Mouse (Mus musculus) hindbrain, embryonic 12.5 days (tissue): ENCODE results near the gene Ssbp3. TPM values are rescaled to one million over a fixed set of nuclear protein-coding genes. Genes with fewer than 3 reads are reported as not detected.
A peak's percentile ranks its signal among the peaks of the same experiment; 100 is the strongest.

Source experiments
- ATAC-seq: fragments of 200-750 bp; cut with Nextera tagmentation; 2 replicates; pipeline ENCODE4 v1.8.0; 2017; ENCODE audit warnings: moderate TSS enrichment; ENCODE audit not compliant: low FRiP score
- H3K27ac ChIP-seq: fragments of 300-500 bp; sonication (generic); 2 replicates; pipeline ENCODE4 v1.5.1; 2016; ENCODE audit warnings: mild to moderate bottlenecking
- H3K27me3 ChIP-seq: fragments of 300-500 bp; sonication (generic); 2 replicates; pipeline ENCODE4 v1.6.1; 2016; ENCODE audit warnings: mild to moderate bottlenecking
- H3K36me3 ChIP-seq: fragments of 300-500 bp; sonication (generic); 2 replicates; pipeline ENCODE4 v1.6.1; 2016; ENCODE audit warnings: mild to moderate bottlenecking
- H3K4me1 ChIP-seq: fragments of 300-500 bp; sonication (generic); 2 replicates; pipeline ENCODE4 v1.6.1; 2016
- H3K4me2 ChIP-seq: fragments of 300-500 bp; sonication (generic); replicated peaks from 2 replicates; pipeline ENCODE4 v1.6.1; 2016; ENCODE audit warnings: mild to moderate bottlenecking
- H3K4me3 ChIP-seq: fragments of 300-500 bp; sonication (generic); 2 replicates; pipeline ENCODE4 v1.5.1; 2016; ENCODE audit warnings: mild to moderate bottlenecking
- H3K9ac ChIP-seq: fragments of 300-500 bp; sonication (generic); 2 replicates; pipeline ENCODE4 v1.6.1; 2016; ENCODE audit warnings: mild to moderate bottlenecking, moderate library complexity
- H3K9me3 ChIP-seq: fragments of 300-500 bp; sonication (generic); replicated peaks from 2 replicates; pipeline ENCODE4 v1.6.1; 2016; ENCODE audit warnings: mild to moderate bottlenecking
- WGBS: fragments of 180-500 bp; shearing (Covaris S2); methylation state at CpG from one replicate; pipeline ENCODE4 v1.1.7; 2016; 5-methylcytosine and 5-hydroxymethylcytosine counted together
- polyA plus RNA-seq: library from polyadenylated mRNA; unstranded; fragments of >200 nt; fragmentation: Nextera tagmentation; extraction: Ambion mirVana; gene quantifications from 2 replicates; pipeline ENCODE4 v1.2.1, GENCODE M21; 2016

The Ssbp3 gene
- polyA plus RNA-seq, 1 experiment from 2014 or later = 285 TPM

- WGBS = 61% methylated on average over 8 of the region's 8 CpGs
- H3K27me3 ChIP-seq = no peaks in the 10 kb centered on the region
- H3K27ac ChIP-seq = peak overlapping the region; percentile 24; the same call in 1 of the 2 replicates
- H3K4me2 ChIP-seq = no peak overlapping the region
- ATAC-seq = no peak
- H3K36me3 ChIP-seq = peaks cover 37% of the 10 kb centered on the region
- peaks cover 47% of the 10 kb centered on the region for H3K4me1 ChIP-seq
- H3K4me3 ChIP-seq = no peak overlapping the region
- H3K9ac ChIP-seq = no peak overlapping the region
- no peaks in the 10 kb centered on the region for H3K9me3 ChIP-seq
Measured at GRCm38 (mm10) chr4:107026451-107026850, 116.0 kb downstream of the Ssbp3 start.

- Histone ChIP-seq H3K4me2 (no peak overlapping the region), H3K36me3 (peaks cover 92% of the 10 kb centered on the region), H3K9ac (no peak overlapping the region), H3K9me3 (no peaks in the 10 kb centered on the region), H3K27me3 (no peaks in the 10 kb centered on the region), H3K4me1 (peaks cover 13% of the 10 kb centered on the region), H3K4me3 (no peak overlapping the region), H3K27ac (no peak overlapping the region)
- ATAC-seq = no peak
- 89% methylated on average over 4 of the region's 4 CpGs for WGBS
Measured at GRCm38 (mm10) chr4:107035689-107036088, 125.2 kb downstream of the Ssbp3 start.

GRCm38 (mm10) chr4:107036985-107037384 lies 126.5 kb downstream of the Ssbp3 start:
- 98% methylated on average over 2 of the region's 2 CpGs for WGBS
- Histone ChIP-seq H3K36me3 (peaks cover 92% of the 10 kb centered on the region), H3K9me3 (no peaks in the 10 kb centered on the region), H3K27me3 (no peaks in the 10 kb centered on the region), H3K27ac (no peak overlapping the region), H3K9ac (no peak overlapping the region), H3K4me2 (no peak overlapping the region), H3K4me1 (peaks cover 13% of the 10 kb centered on the region), H3K4me3 (no peak overlapping the region)
- no peak for ATAC-seq

GRCm38 (mm10) chr4:107038303-107038702 lies 127.8 kb downstream of the Ssbp3 start:
- H3K9ac ChIP-seq = no peak overlapping the region
- 85% methylated on average over 4 of the region's 4 CpGs for WGBS
- H3K36me3 ChIP-seq = peaks cover 91% of the 10 kb centered on the region
- H3K4me1 ChIP-seq = peaks cover 13% of the 10 kb centered on the region
- peak overlapping the region; percentile 62 for H3K27ac ChIP-seq
- no peaks in the 10 kb centered on the region for H3K27me3 ChIP-seq
- no peak overlapping the region for H3K4me3 ChIP-seq
- H3K9me3 ChIP-seq = no peaks in the 10 kb centered on the region
- H3K4me2 ChIP-seq = no peak overlapping the region
- ATAC-seq = no peak

- Histone ChIP-seq H3K27ac (peak overlapping the region; percentile 62), H3K36me3 (peaks cover 91% of the 10 kb centered on the region), H3K4me1 (peaks cover 13% of the 10 kb centered on the region), H3K4me3 (no peak overlapping the region), H3K4me2 (no peak overlapping the region), H3K9ac (no peak overlapping the region), H3K27me3 (no peaks in the 10 kb centered on the region), H3K9me3 (no peaks in the 10 kb centered on the region)
- ATAC-seq = peak; percentile 61
- WGBS = 58% methylated on average over 8 of the region's 8 CpGs
Measured at GRCm38 (mm10) chr4:107039270-107039669, 128.8 kb downstream of the Ssbp3 start.

GRCm38 (mm10) chr4:107042304-107042703 lies 131.8 kb downstream of the Ssbp3 start:
- no peak for ATAC-seq
- WGBS = 93% methylated on average over 6 of the region's 6 CpGs
- peaks cover 91% of the 10 kb centered on the region for H3K36me3 ChIP-seq

GRCm38 (mm10) chr4:107045188-107045587 lies 134.7 kb downstream of the Ssbp3 start:
- H3K4me2 ChIP-seq = no peak overlapping the region
- no peaks in the 10 kb centered on the region for H3K9me3 ChIP-seq
- no peak overlapping the region for H3K27ac ChIP-seq
- no peaks in the 10 kb centered on the region for H3K27me3 ChIP-seq
- ATAC-seq = no peak
- peaks cover 82% of the 10 kb centered on the region for H3K36me3 ChIP-seq
- no peaks in the 10 kb centered on the region for H3K4me1 ChIP-seq
- no peak overlapping the region for H3K4me3 ChIP-seq
- WGBS = 94% methylated on average over 13 of the region's 13 CpGs
- H3K9ac ChIP-seq = no peak overlapping the region

More at GRCm38 (mm10) chr4:107042304-107042703, 131.8 kb downstream of the Ssbp3 start:
- Histone ChIP-seq H3K4me1 (peaks cover 13% of the 10 kb centered on the region), H3K4me3 (no peak overlapping the region), H3K9me3 (no peaks in the 10 kb centered on the region), H3K27ac (no peak overlapping the region), H3K9ac (no peak overlapping the region), H3K27me3 (no peaks in the 10 kb centered on the region), H3K4me2 (no peak overlapping the region)

- no peaks in the 10 kb centered on the region for H3K4me1 ChIP-seq
- H3K9me3 ChIP-seq = no peaks in the 10 kb centered on the region
- no peak overlapping the region for H3K9ac ChIP-seq
- H3K27ac ChIP-seq = no peak overlapping the region
- H3K36me3 ChIP-seq = peaks cover 63% of the 10 kb centered on the region
- H3K4me3 ChIP-seq = no peak overlapping the region
- 90% methylated on average over 5 of the region's 5 CpGs for WGBS
- H3K27me3 ChIP-seq = no peaks in the 10 kb centered on the region
- no peak overlapping the region for H3K4me2 ChIP-seq
- no peak for ATAC-seq
Measured at GRCm38 (mm10) chr4:107047806-107048205, 137.3 kb downstream of the Ssbp3 start.

GRCm38 (mm10) chr4:107048568-107049162 lies 138.2 kb downstream of the Ssbp3 start:
- WGBS = 84% methylated on average over 11 of the region's 11 CpGs
- Histone ChIP-seq H3K4me1 (no peaks in the 10 kb centered on the region), H3K27ac (no peak overlapping the region), H3K9ac (no peak overlapping the region), H3K36me3 (peaks cover 59% of the 10 kb centered on the region), H3K27me3 (no peaks in the 10 kb centered on the region), H3K4me3 (no peak overlapping the region), H3K9me3 (no peaks in the 10 kb centered on the region), H3K4me2 (no peak overlapping the region)
- no peak for ATAC-seq

GRCm38 (mm10) chr4:107051889-107052288 lies 141.4 kb downstream of the Ssbp3 start:
- Histone ChIP-seq H3K9me3 (no peaks in the 10 kb centered on the region), H3K4me2 (no peak overlapping the region), H3K4me3 (no peak overlapping the region), H3K9ac (no peak overlapping the region), H3K27ac (no peak overlapping the region), H3K4me1 (no peaks in the 10 kb centered on the region; the same call in 1 of the 2 replicates), H3K27me3 (no peaks in the 10 kb centered on the region), H3K36me3 (peaks cover 44% of the 10 kb centered on the region)
- ATAC-seq = 0 out of 2 replicates have a peak, but pooled peaks have one; percentile 23
- 47% methylated on average over 4 of the region's 4 CpGs for WGBS

GRCm38 (mm10) chr4:107052962-107053553 lies 142.6 kb downstream of the Ssbp3 start:
- peak overlapping the region; percentile 55 for H3K27ac ChIP-seq
- H3K4me1 ChIP-seq = no peaks in the 10 kb centered on the region; the same call in 1 of the 2 replicates
- H3K9ac ChIP-seq = no peak overlapping the region
- WGBS = 52% methylated on average over 5 of the region's 5 CpGs
- no peak overlapping the region for H3K4me3 ChIP-seq
- H3K9me3 ChIP-seq = no peaks in the 10 kb centered on the region
- no peak overlapping the region for H3K4me2 ChIP-seq
- no peak for ATAC-seq
- no peaks in the 10 kb centered on the region for H3K27me3 ChIP-seq
- peaks cover 45% of the 10 kb centered on the region for H3K36me3 ChIP-seq

- Histone ChIP-seq H3K36me3 (peaks cover 56% of the 10 kb centered on the region), H3K27ac (0 out of 2 replicates have a peak overlapping the region, but pooled peaks have one; percentile 17), H3K9ac (no peak overlapping the region), H3K4me2 (no peak overlapping the region), H3K9me3 (no peaks in the 10 kb centered on the region), H3K4me3 (no peak overlapping the region), H3K27me3 (no peaks in the 10 kb centered on the region), H3K4me1 (no peaks in the 10 kb centered on the region; the same call in 1 of the 2 replicates)
- 94% methylated on average over 3 of the region's 3 CpGs for WGBS
- ATAC-seq = no peak
Measured at GRCm38 (mm10) chr4:107056088-107056487, 145.6 kb downstream of the Ssbp3 start.

GRCm38 (mm10) chr4:107058346-107058745 lies 147.8 kb downstream of the Ssbp3 start:
- H3K4me2 ChIP-seq = no peak overlapping the region
- ATAC-seq = no peak
- 89% methylated on average over 5 of the region's 5 CpGs for WGBS
- H3K9me3 ChIP-seq = no peaks in the 10 kb centered on the region
- H3K27ac ChIP-seq = no peak overlapping the region
- H3K4me1 ChIP-seq = no peaks in the 10 kb centered on the region; the same call in 1 of the 2 replicates
- peaks cover 76% of the 10 kb centered on the region for H3K36me3 ChIP-seq
- H3K9ac ChIP-seq = no peak overlapping the region
- no peak overlapping the region for H3K4me3 ChIP-seq
- no peaks in the 10 kb centered on the region for H3K27me3 ChIP-seq
